Mouse (Mus musculus) liver, embryonic 13.5 days (tissue): ENCODE measurements around the gene Zmym1. TPM values are rescaled to one million over a fixed set of nuclear protein-coding genes. Genes with fewer than 3 reads are reported as not detected.
A peak's percentile ranks its signal among the peaks of the same experiment; 100 is the strongest.
"Not testable (repeated sequence)": the region's sequence is repeated elsewhere in the genome, so short reads cannot be mapped to it uniquely, and the experiment has no call there.

Source experiments
- ATAC-seq: fragments of 200-750 bp; cut with Nextera tagmentation; 2 replicates; pipeline ENCODE4 v1.8.0; 2017; ENCODE audit warnings: low read depth, mild to moderate bottlenecking, moderate number of reproducible peaks, moderate library complexity
- DNase-seq: peaks from one replicate; pipeline ENCODE4 v3.0.0; 2022
- H3K27ac ChIP-seq: fragments of 300-500 bp; sonication (generic); 2 replicates; pipeline ENCODE4 v1.5.1; 2015; ENCODE audit warnings: moderate library complexity, mild to moderate bottlenecking, inconsistent platforms
- H3K27me3 ChIP-seq: fragments of 300-500 bp; sonication (generic); 2 replicates; pipeline ENCODE4 v1.6.1; 2015; ENCODE audit warnings: mild to moderate bottlenecking, inconsistent platforms
- H3K36me3 ChIP-seq: fragments of 300-500 bp; sonication (generic); 2 replicates; pipeline ENCODE4 v1.6.1; 2015; ENCODE audit warnings: mild to moderate bottlenecking, inconsistent platforms
- H3K4me1 ChIP-seq: fragments of 300-500 bp; sonication (generic); replicated peaks from 2 replicates; pipeline ENCODE4 v1.6.1; 2015; ENCODE audit warnings: inconsistent platforms
- H3K4me2 ChIP-seq: fragments of 300-500 bp; sonication (generic); 2 replicates; pipeline ENCODE4 v1.6.1; 2015; ENCODE audit warnings: inconsistent platforms, mild to moderate bottlenecking, moderate library complexity
- H3K4me3 ChIP-seq: fragments of 300-500 bp; sonication (generic); replicated peaks from 2 replicates; pipeline ENCODE4 v1.5.1; 2015; ENCODE audit warnings: mild to moderate bottlenecking, inconsistent platforms
- H3K9ac ChIP-seq: fragments of 300-500 bp; sonication (generic); 2 replicates; pipeline ENCODE4 v1.6.1; 2015; ENCODE audit warnings: mild to moderate bottlenecking, inconsistent platforms
- H3K9me3 ChIP-seq: fragments of 300-500 bp; sonication (generic); replicated peaks from 2 replicates; pipeline ENCODE4 v1.6.1; 2016; ENCODE audit warnings: inconsistent platforms
- WGBS: fragments of 180-500 bp; shearing (Covaris S2); methylation state at CpG from one replicate; pipeline ENCODE4 v1.1.7; 2015; ENCODE audit not compliant: insufficient replicate concordance; 5-methylcytosine and 5-hydroxymethylcytosine counted together
- polyA plus RNA-seq: library from polyadenylated mRNA; unstranded; fragments of >200 nt; fragmentation: Nextera tagmentation; extraction: Ambion mirVana; gene quantifications from 2 replicates; pipeline ENCODE4 v1.2.1, GENCODE M21; 2015

Gene Zmym1
- polyA plus RNA-seq, 1 experiment from 2014 or later, result 10.4 TPM

GRCm38 (mm10) chr4:127026826-127027225 lies 34.1 kb downstream of the Zmym1 start:
- Histone ChIP-seq H3K9ac (no peak overlapping the region), H3K27me3 (no peaks in the 10 kb centered on the region), H3K4me1 (peaks cover 46% of the 10 kb centered on the region), H3K27ac (no peak overlapping the region), H3K4me2 (no peak overlapping the region), H3K36me3 (peaks cover 89% of the 10 kb centered on the region), H3K4me3 (no peak overlapping the region), H3K9me3 (no peaks in the 10 kb centered on the region)
- WGBS, result 89% methylated on average over 4 of the region's 4 CpGs
- ATAC-seq (no peak), DNase-seq (no peak)

DNA sequence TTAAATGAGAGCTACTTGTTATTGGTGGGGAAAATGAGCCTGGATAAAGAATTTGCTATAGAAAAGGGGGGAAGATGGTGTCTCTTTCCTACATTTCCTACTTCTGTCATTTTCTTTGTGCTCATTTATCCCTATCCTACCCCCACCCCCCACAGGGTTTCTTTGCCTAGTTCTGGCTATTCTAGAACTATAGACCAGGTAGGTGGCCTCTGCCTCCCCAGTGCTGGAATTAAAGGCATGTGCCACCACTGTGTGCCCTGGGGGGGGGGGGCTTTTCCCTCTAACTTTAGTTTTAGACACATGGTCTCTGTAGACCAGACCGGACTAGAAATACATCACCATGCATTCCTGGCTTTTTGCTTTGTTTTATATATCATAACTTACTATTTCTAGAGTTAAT lies 36.7 kb downstream of the Zmym1 start:
- no peaks in the 10 kb centered on the region for H3K27me3 ChIP-seq
- peak overlapping the region; percentile 100 for H3K4me3 ChIP-seq
- no peak for DNase-seq
- WGBS, result 53% methylated on average over 1 of the region's 1 CpGs
- no peak overlapping the region for H3K27ac ChIP-seq
- peaks cover 58% of the 10 kb centered on the region for H3K4me1 ChIP-seq
- ATAC-seq, result no peak
- peak overlapping the region; percentile 92 for H3K4me2 ChIP-seq
- peak overlapping the region; percentile 100 for H3K9ac ChIP-seq
- no peaks in the 10 kb centered on the region for H3K9me3 ChIP-seq
- peaks cover 64% of the 10 kb centered on the region for H3K36me3 ChIP-seq

DNA sequence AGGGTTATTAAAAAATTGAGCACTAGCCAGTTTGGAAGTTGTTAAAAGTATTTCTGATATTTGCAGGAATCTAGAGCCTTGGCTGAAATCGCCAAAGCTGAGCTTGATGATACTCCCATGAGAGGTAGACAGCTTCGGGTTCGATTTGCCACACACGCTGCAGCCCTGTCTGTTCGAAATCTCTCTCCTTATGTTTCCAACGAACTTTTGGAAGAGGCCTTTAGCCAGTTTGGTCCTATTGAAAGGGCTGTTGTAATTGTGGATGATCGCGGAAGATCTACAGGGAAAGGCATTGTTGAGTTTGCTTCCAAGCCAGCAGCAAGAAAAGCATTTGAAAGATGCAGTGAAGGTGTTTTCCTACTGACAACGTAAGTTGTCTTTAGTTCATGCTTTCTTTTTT lies 37.8 kb downstream of the Zmym1 start:
- no peak for DNase-seq

GRCm38 (mm10) chr4:127021989-127022626 lies 38.8 kb downstream of the Zmym1 start:
- H3K36me3 ChIP-seq, result peaks cover 47% of the 10 kb centered on the region
- peak overlapping the region; percentile 92 for H3K4me2 ChIP-seq
- peak overlapping the region; percentile 97 for H3K27ac ChIP-seq
- H3K27me3 ChIP-seq, result no peaks in the 10 kb centered on the region
- peak overlapping the region; percentile 100 for H3K9ac ChIP-seq
- H3K9me3 ChIP-seq, result no peaks in the 10 kb centered on the region
- WGBS, result under 1% methylated on average over 53 of the region's 53 CpGs
- H3K4me3 ChIP-seq, result peak overlapping the region; percentile 100
- peaks cover 50% of the 10 kb centered on the region for H3K4me1 ChIP-seq
- DNase-seq (peak; percentile 84), ATAC-seq (peak; percentile 75)

More for the DNA sequence above, 37.8 kb downstream of the Zmym1 start:
- peaks cover 58% of the 10 kb centered on the region for H3K4me1 ChIP-seq
- no peaks in the 10 kb centered on the region for H3K27me3 ChIP-seq
- peaks cover 58% of the 10 kb centered on the region for H3K36me3 ChIP-seq
- 2% methylated on average over 9 of the region's 9 CpGs for WGBS
- no peak for ATAC-seq
- peak overlapping the region; percentile 97; the same call in 1 of the 2 replicates for H3K27ac ChIP-seq
- H3K9ac ChIP-seq, result peak overlapping the region; percentile 100
- H3K4me3 ChIP-seq, result peak overlapping the region; percentile 100
- H3K4me2 ChIP-seq, result peak overlapping the region; percentile 92
- no peaks in the 10 kb centered on the region for H3K9me3 ChIP-seq

DNA sequence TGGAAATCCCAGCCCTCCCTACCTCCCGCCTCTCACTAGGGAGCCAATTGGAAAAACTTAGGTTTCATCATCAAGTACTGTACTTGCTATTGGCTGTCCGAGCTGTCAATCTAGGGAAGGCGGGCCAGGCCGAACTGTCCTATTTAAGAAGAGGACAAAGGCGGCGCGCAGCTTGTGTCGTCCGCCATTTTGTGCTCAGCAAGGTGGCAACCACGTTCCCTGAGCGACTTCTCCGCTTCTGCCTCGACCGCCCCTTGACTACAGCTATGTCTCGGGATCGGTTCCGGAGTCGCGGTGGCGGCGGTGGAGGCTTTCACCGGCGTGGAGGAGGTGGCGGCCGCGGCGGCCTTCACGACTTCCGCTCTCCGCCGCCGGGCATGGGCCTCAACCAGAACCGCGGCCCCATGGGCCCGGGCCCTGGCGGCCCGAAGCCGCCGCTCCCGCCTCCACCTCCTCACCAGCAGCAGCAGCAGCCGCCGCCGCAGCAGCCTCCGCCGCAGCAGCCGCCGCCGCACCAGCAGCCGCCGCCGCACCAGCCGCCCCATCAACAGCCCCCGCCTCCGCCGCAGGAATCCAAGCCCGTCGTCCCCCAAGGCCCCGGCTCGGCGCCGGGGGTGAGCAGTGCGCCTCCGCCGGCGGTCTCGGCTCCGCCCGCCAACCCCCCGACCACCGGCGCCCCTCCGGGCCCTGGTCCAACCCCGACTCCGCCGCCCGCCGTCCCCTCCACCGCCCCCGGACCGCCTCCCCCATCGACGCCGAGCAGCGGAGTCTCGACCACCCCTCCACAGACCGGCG lies 39.6 kb downstream of the Zmym1 start, which contains the start of gene Sfpq:
TSS of gene Sfpq (plus strand) at position 174 of the 795 bp plus-strand sequence.
- WGBS, result under 1% methylated on average over 79 of the region's 87 CpGs
- peak; percentile 99 for DNase-seq
- Histone ChIP-seq H3K27ac (peak within 1 kb of the TSS; percentile 97), H3K4me2 (peak within 1 kb of the TSS; percentile 92), H3K9ac (peak within 1 kb of the TSS; percentile 100), H3K9me3 (no peaks in the 10 kb centered on the region), H3K4me3 (peak within 1 kb of the TSS; percentile 100), H3K4me1 (peaks cover 42% of the 10 kb centered on the region), H3K27me3 (no peaks in the 10 kb centered on the region), H3K36me3 (peaks cover 39% of the 10 kb centered on the region)
- peak; percentile 92 for ATAC-seq

- H3K27me3 ChIP-seq, result no peaks in the 10 kb centered on the region
- no peak for ATAC-seq
- DNase-seq, result no peak
- peaks cover 40% of the 10 kb centered on the region for H3K4me1 ChIP-seq
- H3K27ac ChIP-seq, result peak overlapping the region; percentile 70
- H3K4me3 ChIP-seq, result peak overlapping the region; percentile 49
- peaks cover 32% of the 10 kb centered on the region for H3K36me3 ChIP-seq
- 8% methylated on average over 13 of the region's 13 CpGs for WGBS
- no peaks in the 10 kb centered on the region for H3K9me3 ChIP-seq
- H3K9ac ChIP-seq, result peak overlapping the region; percentile 57
- H3K4me2 ChIP-seq, result peak overlapping the region; percentile 65
Measured at GRCm38 (mm10) chr4:127020411-127021150, 40.4 kb downstream of the Zmym1 start.

DNA sequence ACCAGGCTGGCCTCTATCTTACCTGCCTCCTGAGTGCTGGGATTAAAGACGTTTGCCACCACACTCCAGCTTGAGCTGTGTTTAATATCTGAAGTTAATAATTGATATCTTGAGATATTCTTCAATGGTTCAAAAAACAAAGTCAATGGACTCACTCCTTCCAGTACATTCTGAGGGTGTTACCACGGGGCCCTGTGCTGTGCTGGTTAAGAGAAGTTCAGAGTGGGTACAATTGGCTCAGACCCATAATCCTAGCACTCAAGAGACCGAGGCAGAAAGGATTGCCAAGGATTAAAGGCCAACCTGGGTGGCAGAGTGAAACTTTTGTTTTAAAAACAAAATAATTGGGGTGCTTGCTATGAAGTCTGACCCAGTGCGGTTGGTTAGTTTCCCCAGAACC lies 44.6 kb downstream of the Zmym1 start:
- ATAC-seq (no peak), DNase-seq (no peak)
- H3K4me2 ChIP-seq, result no peak overlapping the region
- H3K27ac ChIP-seq, result no peak overlapping the region
- H3K27me3 ChIP-seq, result no peaks in the 10 kb centered on the region
- H3K4me3 ChIP-seq, result no peak overlapping the region
- H3K4me1 ChIP-seq, result peaks cover 15% of the 10 kb centered on the region
- H3K36me3 ChIP-seq, result no peaks in the 10 kb centered on the region
- H3K9ac ChIP-seq, result no peak overlapping the region
- 82% methylated on average over 4 of the region's 4 CpGs for WGBS
- no peaks in the 10 kb centered on the region for H3K9me3 ChIP-seq

DNA sequence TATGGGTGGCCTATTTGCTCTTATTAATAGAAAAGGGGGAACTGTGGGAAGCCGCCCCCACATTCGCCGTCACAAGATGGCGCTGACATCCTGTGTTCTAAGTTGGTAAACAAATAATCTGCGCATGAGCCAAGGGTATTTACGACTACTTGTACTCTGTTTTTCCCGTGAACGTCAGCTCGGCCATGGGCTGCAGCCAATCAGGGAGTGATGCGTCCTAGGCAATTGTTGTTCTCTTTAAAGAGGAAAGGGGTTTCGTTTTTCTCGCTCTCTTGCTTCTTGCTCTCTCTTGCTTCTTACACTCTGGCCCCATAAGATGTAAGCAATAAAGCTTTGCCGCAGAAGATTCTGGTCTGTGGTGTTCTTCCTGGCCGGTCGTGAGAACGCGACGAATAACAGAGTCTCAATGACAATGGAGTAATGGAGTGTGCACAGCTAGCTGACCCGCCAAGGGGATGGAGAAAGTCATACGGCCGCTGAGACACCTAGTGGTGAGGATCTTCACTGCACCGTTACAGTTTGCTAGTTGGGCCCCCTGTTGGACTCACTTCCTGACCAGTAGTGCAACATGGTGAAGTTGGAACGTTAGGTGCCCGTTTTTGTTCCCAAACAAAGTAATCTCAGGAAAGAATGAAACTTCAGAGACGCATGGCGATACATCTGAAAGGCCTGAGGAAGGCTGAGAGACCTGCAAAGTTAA lies 45.5 kb downstream of the Zmym1 start:
- 13% methylated on average over 14 of the region's 26 CpGs for WGBS
- peak overlapping the region; percentile 55 for H3K4me2 ChIP-seq
- peaks cover 12% of the 10 kb centered on the region for H3K4me1 ChIP-seq
- H3K27me3 ChIP-seq, H3K9me3 ChIP-seq, H3K36me3 ChIP-seq: not testable (repeated sequence)
- peak overlapping the region; percentile 64 for H3K27ac ChIP-seq
- peak; percentile 96 for ATAC-seq
- peak overlapping the region; percentile 46 for H3K4me3 ChIP-seq
- peak; percentile 60 for DNase-seq
- H3K9ac ChIP-seq, result peak overlapping the region; percentile 39; the same call in 1 of the 2 replicates

DNA sequence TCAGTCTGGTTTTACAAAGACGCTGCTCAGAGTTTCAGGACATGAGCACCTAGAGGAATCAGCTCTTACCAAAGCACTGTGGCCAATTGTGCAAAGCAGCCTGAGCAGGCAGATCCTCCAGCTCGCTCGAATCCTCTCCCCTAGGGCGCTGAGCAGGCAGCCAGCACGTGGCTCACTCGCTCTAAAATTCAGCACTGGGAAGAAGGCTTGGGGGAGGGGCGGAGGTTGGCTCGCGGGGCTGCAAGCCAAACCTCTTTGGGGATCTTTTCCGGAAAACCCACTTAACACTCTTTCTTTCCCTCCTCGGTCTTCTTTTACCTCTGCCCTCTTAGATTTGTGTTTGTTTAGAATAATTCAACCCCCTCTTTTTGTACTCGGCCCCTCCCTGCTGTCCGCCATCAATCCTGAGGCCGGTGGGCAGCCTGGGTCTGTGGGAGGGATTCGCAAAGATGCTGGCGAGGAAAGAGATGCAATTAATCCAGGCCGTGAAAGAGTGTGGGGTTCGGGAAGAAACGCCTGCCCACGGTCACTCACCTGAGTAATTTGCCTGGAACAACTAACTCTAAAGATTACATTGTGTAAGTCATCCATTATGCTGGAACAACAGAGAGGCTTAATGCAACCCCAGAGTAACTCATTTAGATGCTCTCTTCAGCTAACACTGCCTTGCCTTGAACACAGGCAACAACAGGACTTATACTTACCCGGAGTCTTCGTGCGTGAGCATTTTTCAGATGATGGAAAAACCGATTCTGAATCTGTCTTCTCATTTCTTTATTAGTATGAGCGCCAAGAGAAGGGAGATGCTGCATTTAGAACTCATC lies 55.6 kb downstream of the Zmym1 start:
- no peak overlapping the region for H3K9ac ChIP-seq
- H3K27ac ChIP-seq, result no peak overlapping the region
- H3K9me3 ChIP-seq, result no peaks in the 10 kb centered on the region
- WGBS, result 25% methylated on average over 25 of the region's 25 CpGs
- H3K36me3 ChIP-seq, result no peaks in the 10 kb centered on the region
- 0 out of 2 replicates have a peak, but pooled peaks cover 6% of the 10 kb centered on the region for H3K4me1 ChIP-seq
- ATAC-seq, result no peak
- H3K4me2 ChIP-seq, result peak overlapping the region; percentile 42
- peak overlapping the region; percentile 27 for H3K4me3 ChIP-seq
- no peak for DNase-seq
- peaks cover 8% of the 10 kb centered on the region; the same call in 1 of the 2 replicates for H3K27me3 ChIP-seq

DNA sequence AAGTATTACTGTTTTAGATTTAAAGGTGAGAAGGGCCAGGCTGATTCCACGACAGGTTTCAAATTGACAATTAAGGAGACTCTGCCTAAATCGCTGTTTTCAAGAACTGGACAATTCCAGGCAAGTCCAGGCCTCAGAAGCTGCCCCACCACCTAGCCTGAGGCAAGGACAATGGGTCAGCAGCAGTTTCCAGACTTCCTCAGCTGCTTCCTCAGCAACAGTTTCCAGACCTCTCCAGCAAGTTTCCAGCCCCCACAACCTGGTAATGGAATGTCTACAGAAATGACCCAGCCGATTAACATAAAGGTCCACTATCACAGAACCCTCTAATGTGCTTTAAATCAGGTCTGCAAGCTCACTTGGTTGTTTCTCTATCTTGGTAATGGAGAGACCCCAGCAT lies 56.6 kb downstream of the Zmym1 start:
- ATAC-seq (no peak), DNase-seq (no peak)
- Histone ChIP-seq H3K9ac (no peak overlapping the region), H3K27ac (no peak overlapping the region), H3K36me3 (no peaks in the 10 kb centered on the region), H3K27me3 (peaks cover 10% of the 10 kb centered on the region; the same call in 1 of the 2 replicates), H3K4me2 (no peak overlapping the region), H3K4me3 (no peak overlapping the region), H3K4me1 (0 out of 2 replicates have a peak, but pooled peaks cover 6% of the 10 kb centered on the region), H3K9me3 (no peaks in the 10 kb centered on the region)
- 64% methylated on average over 3 of the region's 3 CpGs for WGBS
